Mouse (Mus musculus) brain, embryonic 14.5 days (tissue): ENCODE measurements around the gene Etl4. TPM values are rescaled to one million over a fixed set of nuclear protein-coding genes. Genes with fewer than 3 reads are reported as not detected.
A peak's percentile ranks its signal among the peaks of the same experiment; 100 is the strongest.

Source experiments
- DNase-seq: peaks from one replicate; pipeline ENCODE4 v3.0.0-alpha.2; 2011; ENCODE audit warnings: low read depth
- CTCF ChIP-seq: fragments of 200-500 bp; IDR thresholded peaks from 2 replicates; pipeline ENCODE4 v1.5.1; 2012; ENCODE audit warnings: inconsistent platforms, mild to moderate bottlenecking, moderate library complexity, borderline replicate concordance; ENCODE audit not compliant: insufficient read depth, insufficient read length; ENCODE audit errors: extremely low read depth
- POLR2A ChIP-seq: fragments of 200-500 bp; IDR thresholded peaks from 2 replicates; pipeline ENCODE4 v1.6.1; 2012; ENCODE audit warnings: mild to moderate bottlenecking, inconsistent platforms, borderline replicate concordance; ENCODE audit not compliant: poor library complexity, insufficient read depth, insufficient read length, severe bottlenecking; ENCODE audit errors: extremely low read depth
- polyA plus RNA-seq: library from polyadenylated mRNA; depleted of rRNA; stranded (reverse); fragments of >200 nt; gene quantifications from 2 replicates; pipeline ENCODE4 v1.2.3, GENCODE M21; 2012

Etl4 gene
- polyA plus RNA-seq, 1 experiment = 12.3 TPM

DNA sequence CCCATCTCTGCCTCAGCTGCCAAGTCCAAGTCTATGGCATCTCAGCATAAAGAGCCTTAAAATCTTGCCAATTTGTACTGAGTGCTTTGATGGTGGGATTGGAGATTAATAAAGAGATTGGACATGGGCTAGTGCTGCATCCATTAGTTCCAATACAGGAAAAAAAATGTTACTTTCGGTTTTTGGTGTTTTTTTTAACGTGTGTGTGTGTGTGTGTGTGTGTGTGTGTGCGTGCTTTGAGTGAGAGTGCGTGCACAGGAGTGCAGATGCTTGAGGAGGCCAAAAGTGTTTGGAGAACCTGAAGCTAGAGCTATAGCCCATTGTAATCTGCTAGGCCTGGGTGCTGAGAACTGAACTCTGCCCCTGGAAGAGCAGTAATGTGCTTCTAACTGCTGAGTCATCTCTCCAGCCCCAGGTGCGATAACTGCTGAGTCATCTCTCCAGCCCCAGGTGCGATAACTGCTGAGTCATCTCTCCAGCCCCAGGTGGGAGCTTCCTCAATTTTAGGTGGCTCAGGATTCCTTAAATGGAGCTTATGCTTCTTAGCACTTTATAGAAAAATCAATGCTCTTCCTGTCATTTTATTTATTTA, 674.1 kb downstream of the Etl4 start:
- TF ChIP-seq CTCF = no peak
- TF ChIP-seq POLR2A = no peak
- no peak for DNase-seq

DNA sequence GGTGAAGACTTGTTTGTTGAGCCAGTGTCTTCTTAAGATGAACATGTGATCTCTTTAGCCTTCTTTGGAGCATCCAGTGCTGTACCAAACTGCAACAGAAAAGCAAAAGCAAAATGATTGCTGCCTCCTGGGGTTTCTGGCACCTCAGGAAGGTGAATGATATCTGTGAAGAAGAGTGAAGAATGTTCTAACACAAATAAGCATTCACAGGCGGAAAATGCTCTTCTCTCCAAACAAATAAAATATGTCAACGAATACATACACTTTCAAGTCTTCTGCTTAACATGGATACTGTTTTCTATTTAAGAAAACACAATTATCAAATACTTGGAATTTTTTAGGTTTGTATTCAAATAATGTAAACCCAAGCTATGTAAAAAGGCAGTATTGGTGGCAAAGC, 678.3 kb downstream of the Etl4 start:
- no peak for DNase-seq
- TF ChIP-seq CTCF (no peak), POLR2A (no peak)

DNA sequence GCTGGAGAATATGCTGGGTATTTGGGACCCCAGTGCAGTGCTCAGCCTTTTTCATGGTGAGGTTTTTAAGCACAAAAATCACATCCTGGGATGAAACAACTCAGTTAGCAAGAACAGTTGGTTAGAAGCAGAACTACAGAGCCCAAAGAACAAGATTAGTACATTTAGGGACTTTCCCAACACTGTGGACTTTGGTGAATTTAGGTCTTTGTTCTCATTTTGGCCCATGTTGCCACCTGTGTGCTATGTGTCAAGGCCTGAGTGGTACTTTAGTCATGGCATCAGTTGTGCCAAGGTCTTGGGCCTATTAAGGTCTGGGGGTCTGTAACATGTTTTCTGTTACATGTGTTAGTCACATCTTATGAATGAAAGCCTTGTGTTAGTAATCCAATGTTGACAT, 679.1 kb downstream of the Etl4 start:
- TF ChIP-seq CTCF (no peak), POLR2A (no peak)
- no peak for DNase-seq

DNA sequence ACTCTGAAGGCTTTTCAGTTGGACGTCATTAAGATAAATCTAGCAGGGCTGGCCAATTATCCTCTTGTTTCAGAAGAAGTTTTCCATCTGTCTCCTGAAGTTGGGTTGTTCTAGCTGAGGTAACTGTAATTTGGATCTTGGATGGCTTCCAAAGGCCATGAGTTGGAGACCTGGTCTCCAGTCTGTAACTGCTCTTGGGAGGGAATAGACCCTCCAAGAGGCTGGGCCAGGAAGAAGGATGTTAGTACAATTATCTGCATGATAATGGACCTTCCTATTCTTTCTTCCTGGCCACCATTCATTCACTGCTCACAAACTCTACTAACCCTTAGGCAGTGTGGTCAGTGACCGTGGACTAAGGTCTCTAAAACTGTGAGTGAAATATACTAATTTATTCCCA, 684.5 kb downstream of the Etl4 start:
- DNase-seq = no peak
- TF ChIP-seq POLR2A = no peak
- no peak for TF ChIP-seq CTCF

DNA sequence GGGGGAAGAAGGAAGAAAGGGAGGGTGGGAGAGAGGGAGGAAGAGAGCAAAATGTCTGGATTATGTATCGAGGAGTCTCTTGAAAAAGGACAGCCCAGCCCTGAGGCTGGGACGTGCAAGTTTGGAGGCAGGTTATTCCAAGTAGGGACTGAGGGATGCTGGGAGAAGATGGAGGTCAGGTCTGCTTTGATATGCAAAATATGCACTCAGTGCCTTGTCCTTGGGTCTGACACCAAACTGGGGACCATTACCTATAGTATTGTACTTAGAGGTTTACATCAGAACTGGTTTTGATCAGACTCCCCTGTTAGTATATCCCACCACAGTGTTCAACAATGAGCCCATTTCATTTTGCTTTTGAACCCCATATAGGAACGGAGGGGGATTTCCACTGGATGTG, 685.4 kb downstream of the Etl4 start:
- TF ChIP-seq POLR2A (no peak), CTCF (no peak)
- DNase-seq = no peak

DNA sequence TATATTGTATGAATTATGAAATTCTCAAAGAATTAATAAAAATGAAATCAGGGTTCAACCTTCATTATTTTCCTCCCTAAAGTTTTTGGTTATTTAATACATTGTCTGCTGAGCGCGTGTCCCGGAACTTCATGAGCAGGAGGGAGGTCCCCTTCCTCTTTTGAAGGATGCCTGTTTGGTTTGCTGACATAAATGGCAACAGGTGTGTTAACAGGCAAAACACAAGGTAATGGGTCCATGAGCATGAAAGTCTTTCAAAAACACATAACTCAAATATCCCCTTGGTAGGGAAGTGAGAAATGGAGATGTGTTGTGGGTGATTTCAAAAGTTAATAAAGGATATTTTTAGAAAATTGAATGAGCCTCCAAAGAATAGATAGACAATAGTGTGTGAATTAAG, 687.0 kb downstream of the Etl4 start:
- no peak for DNase-seq
- TF ChIP-seq POLR2A (no peak), CTCF (no peak)

DNA sequence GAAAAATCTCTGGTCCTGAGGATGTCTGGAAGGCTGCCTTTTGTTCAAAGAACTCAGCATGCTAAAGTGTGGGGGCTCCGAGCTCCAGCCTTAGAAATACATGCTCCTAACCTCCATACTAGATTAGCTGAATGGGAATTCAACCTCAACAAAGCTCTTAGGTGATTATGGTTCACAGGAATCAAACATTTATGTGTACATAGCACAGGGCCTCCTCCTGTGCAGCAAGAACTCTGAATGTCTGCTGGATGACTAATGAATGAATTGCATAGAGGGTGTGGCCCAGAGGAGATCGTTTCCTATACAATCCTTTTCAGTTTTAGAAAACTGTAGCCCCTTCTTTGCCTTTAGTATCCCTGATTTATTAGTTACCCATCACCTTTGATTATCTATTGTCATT, 687.6 kb downstream of the Etl4 start:
- no peak for TF ChIP-seq POLR2A
- no peak for TF ChIP-seq CTCF
- no peak for DNase-seq

DNA sequence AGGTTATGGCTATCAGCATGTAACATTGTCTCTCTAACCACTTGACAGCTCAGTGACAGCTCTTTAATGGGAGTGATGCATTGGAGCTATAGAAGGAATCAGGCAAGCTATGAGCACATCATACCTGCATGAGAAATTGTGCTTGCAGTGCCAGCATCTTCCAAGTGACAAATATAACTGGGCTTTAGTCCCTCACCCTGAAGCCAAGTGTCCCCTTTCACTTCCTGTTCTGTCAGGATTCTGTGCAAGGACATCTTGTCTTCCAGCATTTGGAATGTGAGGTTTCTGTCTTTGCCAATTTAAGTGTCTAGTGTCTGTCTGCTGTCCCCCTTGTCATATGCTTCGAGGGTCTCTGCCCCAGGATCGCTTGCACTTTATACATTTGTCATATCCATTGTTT, 693.1 kb downstream of the Etl4 start:
- no peak for DNase-seq
- TF ChIP-seq CTCF (no peak), POLR2A (no peak)

DNA sequence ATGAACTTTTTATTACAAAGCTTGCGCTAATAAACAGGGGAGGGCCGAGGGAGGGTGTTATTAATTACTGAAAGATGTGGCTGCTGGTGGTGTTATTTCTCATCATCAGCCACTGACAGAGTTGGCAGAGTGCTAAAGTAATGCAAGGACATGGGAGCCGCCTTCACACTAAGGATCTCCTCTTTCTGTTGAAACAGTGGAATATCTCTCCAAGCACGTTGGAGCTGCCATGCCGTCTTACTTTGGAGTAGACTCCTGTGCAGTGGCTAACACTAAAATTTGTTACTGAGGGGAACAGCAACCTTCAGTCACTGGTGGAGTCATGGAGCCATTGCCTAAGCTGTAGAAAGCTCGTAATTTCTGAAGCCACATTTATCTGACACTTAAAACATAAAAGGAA, 694.0 kb downstream of the Etl4 start:
- DNase-seq = no peak
- TF ChIP-seq CTCF (no peak), POLR2A (no peak)

DNA sequence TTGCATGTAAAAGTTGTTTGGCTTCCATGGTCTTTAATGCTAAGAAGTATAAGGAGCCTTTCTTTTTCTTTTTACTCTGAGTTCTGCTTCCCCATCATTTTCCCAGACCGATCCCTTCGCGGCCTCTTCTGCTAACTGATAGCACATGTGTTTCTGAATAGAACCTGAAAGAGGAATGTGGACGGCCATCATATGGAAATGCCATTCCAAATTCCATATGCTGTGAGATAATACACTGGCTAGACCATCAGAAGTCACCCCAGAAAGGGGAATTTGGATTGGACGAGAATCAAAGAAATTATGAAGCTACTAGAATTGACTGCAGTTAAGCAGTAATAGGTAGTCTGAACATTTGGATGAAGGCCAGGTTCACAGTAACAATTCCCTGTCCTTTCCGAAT, 694.4 kb downstream of the Etl4 start:
- no peak for DNase-seq
- TF ChIP-seq POLR2A = no peak
- TF ChIP-seq CTCF = no peak

DNA sequence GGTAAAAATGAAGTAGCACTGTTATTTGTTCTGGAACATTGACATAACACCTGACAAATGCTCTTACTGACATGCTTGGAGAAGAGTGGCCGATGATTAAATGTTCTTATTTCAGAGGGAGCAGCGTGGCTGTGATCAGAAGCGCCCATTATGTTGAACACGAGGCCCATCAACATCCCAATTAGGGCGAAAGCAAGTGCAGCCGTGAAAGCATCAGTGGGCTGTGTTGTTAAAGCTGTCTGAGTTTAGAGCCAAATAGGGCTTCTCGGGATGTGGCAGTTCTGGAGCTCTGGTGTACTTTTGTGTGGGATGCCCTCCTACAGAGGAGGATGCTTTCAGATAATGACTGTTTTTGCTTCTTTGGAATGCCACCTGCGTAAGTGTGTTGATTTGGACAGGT, 699.6 kb downstream of the Etl4 start:
- peak; percentile 85 for DNase-seq
- TF ChIP-seq CTCF = no peak
- TF ChIP-seq POLR2A = no peak

DNA sequence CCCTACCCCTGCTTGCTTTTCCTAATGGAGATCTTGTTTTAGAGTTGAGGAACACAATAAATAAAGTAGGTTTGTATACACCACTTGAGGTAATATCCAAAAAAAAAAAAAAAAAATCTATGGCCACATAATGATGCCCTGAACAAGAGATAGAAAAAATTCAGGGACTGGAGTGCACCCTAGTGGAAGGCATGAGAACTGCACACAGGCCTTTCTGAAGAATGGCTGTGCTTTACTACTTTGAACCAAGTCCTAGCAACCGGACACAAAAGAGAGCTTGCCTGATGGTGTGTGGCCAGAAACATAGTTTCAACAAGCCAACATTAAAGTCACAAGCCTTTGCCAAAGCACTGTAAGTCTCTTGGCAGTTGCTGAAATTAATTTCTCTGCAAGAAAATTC, 706.4 kb downstream of the Etl4 start:
- peak; percentile 31 for DNase-seq
- TF ChIP-seq CTCF (peak; percentile 65; the same call in 1 of the 2 replicates), POLR2A (no peak)
